Comparison of ENCODE assay signal across 8 mouse cellular contexts in genomic region chr9:14644956-14645355, GRCm38 (mm10). TPM values are rescaled to one million over a fixed set of nuclear protein-coding genes. Genes with fewer than 3 reads are reported as not detected.
DNase-seq lines count a peak whose midpoint lies in the region; ATAC-seq lines count a peak whose summit lies in the region.

TSS of gene Amotl1 (minus strand) at chr9:14645056.

- H3K9me3 ChIP-seq in kidney, embryonic 15.5 days (replicated peaks), result no peaks in the 10 kb centered on the region
- H3K9me3 ChIP-seq in embryonic facial prominence, embryonic 15.5 days (replicated peaks), result no peaks in the 10 kb centered on the region

- H3K4me2 ChIP-seq in kidney, embryonic 15.5 days, result no peak within 1 kb of the TSS
- no peak within 1 kb of the TSS for H3K4me2 ChIP-seq in embryonic facial prominence, embryonic 15.5 days (replicated peaks)

- H3K27ac ChIP-seq in kidney, embryonic 15.5 days, result no peak within 1 kb of the TSS
- H3K27ac ChIP-seq in embryonic facial prominence, embryonic 15.5 days (replicated peaks), result no peak within 1 kb of the TSS

- H3K36me3 ChIP-seq in kidney, embryonic 15.5 days, result no peaks in the 10 kb centered on the region
- H3K36me3 ChIP-seq in embryonic facial prominence, embryonic 15.5 days, result no peaks in the 10 kb centered on the region

- 56% methylated on average over 4 of the region's 4 CpGs for WGBS in kidney, embryonic 15.5 days
- WGBS in embryonic facial prominence, embryonic 15.5 days, result 41% methylated on average over 4 of the region's 4 CpGs

- no peak within 1 kb of the TSS for H3K4me3 ChIP-seq in kidney, embryonic 15.5 days (replicated peaks)
- H3K4me3 ChIP-seq in embryonic facial prominence, embryonic 15.5 days (replicated peaks), result no peak within 1 kb of the TSS

- no peaks in the 10 kb centered on the region for H3K27me3 ChIP-seq in kidney, embryonic 15.5 days
- no peaks in the 10 kb centered on the region for H3K27me3 ChIP-seq in embryonic facial prominence, embryonic 15.5 days

- peaks cover 32% of the 10 kb centered on the region for H3K4me1 ChIP-seq in kidney, embryonic 15.5 days
- H3K4me1 ChIP-seq in embryonic facial prominence, embryonic 15.5 days, result peaks cover 35% of the 10 kb centered on the region

- H3K9ac ChIP-seq in kidney, embryonic 15.5 days, result no peak within 1 kb of the TSS
- H3K9ac ChIP-seq in embryonic facial prominence, embryonic 15.5 days, result no peak within 1 kb of the TSS

- no peak for DNase-seq in kidney, adult 8-10 months
- no peak for DNase-seq in adrenal gland, adult 2 months
- no peak for DNase-seq in layer of hippocampus, postnatal 10 days (ENCODE audit: low spot score in 2 of 2)
- DNase-seq in frontal cortex, postnatal 25 days (ENCODE audit: low spot score in 2 of 2), result no peak
- DNase-seq in frontal cortex, postnatal 36 days (ENCODE audit: low spot score in 2 of 2), result no peak
- DNase-seq in kidney, postnatal 36 days, result no peak

- no peak for ATAC-seq in kidney, embryonic 15.5 days (replicated peaks; ENCODE audit: low FRiP score)
- no peak for ATAC-seq in embryonic facial prominence, embryonic 15.5 days (ENCODE audit: insufficient number of reproducible peaks, low FRiP score, low TSS enrichment, low read depth)

RNA-seq across cellular contexts. Expression of gene Amotl1, which starts in this region (rescaled TPM):
- polyA plus RNA-seq in kidney, embryonic 15.5 days (2015; fragmentation: Nextera tagmentation; extraction: Ambion mirVana), result 20.4 and 23.3 TPM in 2 replicates
- 10 to 100 TPM; 31.8 to 46.0 TPM for total RNA-seq in adrenal gland, adult 2 months (2021)
- polyA plus RNA-seq in adrenal gland, adult 2 months (2012; rRNA removed), result 22.2 and 27.0 TPM in 2 replicates
- polyA plus RNA-seq in embryonic facial prominence, embryonic 15.5 days (2015; fragmentation: Nextera tagmentation; extraction: Ambion mirVana), result 34.2 and 38.9 TPM in 2 replicates
- total RNA-seq in layer of hippocampus, postnatal 10 days (2021), result 10 to 100 TPM; 16.3 to 20.0 TPM
